Mouse (Mus musculus) megakaryocyte, embryonic 14.5 days (primary cell): ENCODE data around the gene Ypel3. TPM values are rescaled to one million over a fixed set of nuclear protein-coding genes. Genes with fewer than 3 reads are reported as not detected.
"Not testable (repeated sequence)": the region's sequence is repeated elsewhere in the genome, so short reads cannot be mapped to it uniquely, and the experiment has no call there.

ENCODE experiments used
- H3K27me3 ChIP-seq: replicated peaks from 2 replicates; pipeline ENCODE3; 2012; ENCODE audit warnings: inconsistent platforms
- H3K36me3 ChIP-seq: replicated peaks from 2 replicates; pipeline ENCODE3; 2012; ENCODE audit warnings: low read length, inconsistent platforms, mixed read lengths
- H3K4me1 ChIP-seq: 2 replicates; pipeline ENCODE4 v1.6.1; 2012; ENCODE audit warnings: inconsistent platforms
- H3K4me3 ChIP-seq: replicated peaks from 2 replicates; pipeline ENCODE3; 2012; ENCODE audit warnings: moderate library complexity, mild to moderate bottlenecking, inconsistent platforms
- H3K9me3 ChIP-seq: 2 replicates; pipeline ENCODE4 v1.6.1; 2012; ENCODE audit warnings: inconsistent platforms
- FLI1 ChIP-seq: IDR thresholded peaks from 2 replicates; pipeline ENCODE4 v1.6.1; 2012; ENCODE audit warnings: low read length, inconsistent platforms, mixed read lengths
- GATA1 ChIP-seq: IDR thresholded peaks from 3 replicates; pipeline ENCODE4 v1.6.1; 2012; ENCODE audit warnings: mixed read lengths, low read length, inconsistent platforms, borderline replicate concordance
- polyA plus RNA-seq: library from polyadenylated mRNA; stranded (reverse); fragments of >175 nt; gene quantifications from 2 replicates; pipeline ENCODE4 v1.2.3, GENCODE M21; 2012; ENCODE audit warnings: low replicate concordance; ENCODE audit not compliant: insufficient read depth

Ypel3 gene
- polyA plus RNA-seq, 1 experiment: 284 TPM

DNA sequence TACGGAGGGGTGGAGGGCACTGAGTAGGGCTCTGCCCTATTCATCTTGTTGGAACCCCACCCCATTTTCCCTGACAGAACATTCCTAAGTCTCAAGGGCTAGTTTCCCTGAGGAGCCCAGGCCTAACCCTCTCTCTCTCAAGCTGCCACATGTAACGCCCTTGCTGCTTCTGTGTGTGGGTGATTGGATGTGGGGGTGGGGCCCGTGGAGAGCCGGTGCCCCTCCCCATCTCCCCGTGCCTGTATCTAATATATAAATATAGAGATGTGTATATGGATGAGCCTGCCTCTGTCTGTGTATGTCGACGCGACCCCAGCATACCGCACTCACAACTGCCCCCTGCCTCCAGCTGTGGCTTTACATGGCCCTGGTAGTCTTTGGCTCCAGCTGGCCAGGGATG lies 11.2 kb upstream of the Ypel3 start:
- peaks cover 100% of the 10 kb centered on the region for H3K36me3 ChIP-seq
- no peak for TF ChIP-seq GATA1
- TF ChIP-seq FLI1: no peak
- H3K4me3 ChIP-seq: peak overlapping the region; percentile 67
- H3K27me3 ChIP-seq: no peaks in the 10 kb centered on the region
- peaks cover 77% of the 10 kb centered on the region for H3K4me1 ChIP-seq
- H3K9me3 ChIP-seq: no peaks in the 10 kb centered on the region

DNA sequence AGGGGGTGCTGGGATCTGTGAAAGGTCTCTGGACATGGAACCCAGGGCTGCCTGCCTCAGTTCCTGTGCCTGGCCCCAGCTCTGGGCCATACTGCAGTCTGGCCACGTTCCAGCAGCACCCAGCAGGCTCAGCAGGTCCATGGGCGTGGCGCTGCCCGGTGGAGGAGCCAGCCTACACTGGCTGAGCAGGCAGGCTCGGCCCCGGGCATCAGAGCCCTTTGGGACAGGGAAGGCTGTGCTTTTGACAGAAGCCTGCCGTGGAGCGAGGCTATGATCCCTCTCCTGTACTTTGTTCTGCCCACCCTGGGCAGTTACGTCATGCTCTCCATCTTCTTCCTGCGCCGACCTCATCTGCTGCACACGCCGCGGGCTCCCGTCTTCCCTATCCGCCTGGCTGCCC lies 10.6 kb upstream of the Ypel3 start, which contains the start of gene Gdpd3:
Gdpd3 (plus strand) TSS at position 134 of the 400 bp plus-strand sequence.
- H3K9me3 ChIP-seq: no peaks in the 10 kb centered on the region
- TF ChIP-seq FLI1: no peak
- no peak for TF ChIP-seq GATA1
- H3K27me3 ChIP-seq: no peaks in the 10 kb centered on the region
- peak within 1 kb of the TSS; percentile 67 for H3K4me3 ChIP-seq
- peaks cover 100% of the 10 kb centered on the region for H3K36me3 ChIP-seq
- H3K4me1 ChIP-seq: peaks cover 75% of the 10 kb centered on the region

DNA sequence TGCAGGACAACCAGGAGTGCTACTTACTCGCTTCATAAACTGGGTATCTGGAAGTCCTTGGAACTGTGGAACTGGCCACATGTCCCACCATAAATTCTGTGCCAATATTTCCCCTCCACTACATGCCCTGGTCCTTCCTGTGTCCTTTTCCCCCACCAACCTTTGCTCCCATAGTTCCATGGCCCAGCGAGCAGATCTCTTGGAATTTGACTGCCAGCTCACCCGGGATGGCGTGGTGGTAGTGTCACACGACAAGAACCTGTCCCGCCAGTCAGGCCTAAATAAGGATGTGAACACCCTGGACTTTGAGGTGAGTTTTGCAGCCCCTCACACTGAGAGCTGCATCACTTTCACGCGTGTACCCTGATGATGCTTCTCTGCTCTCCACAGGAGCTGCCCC lies 9.8 kb upstream of the Ypel3 start:
- H3K4me3 ChIP-seq: no peak overlapping the region
- peaks cover 96% of the 10 kb centered on the region for H3K36me3 ChIP-seq
- H3K27me3 ChIP-seq: no peaks in the 10 kb centered on the region
- no peaks in the 10 kb centered on the region for H3K9me3 ChIP-seq
- peaks cover 69% of the 10 kb centered on the region for H3K4me1 ChIP-seq
- no peak for TF ChIP-seq FLI1

DNA sequence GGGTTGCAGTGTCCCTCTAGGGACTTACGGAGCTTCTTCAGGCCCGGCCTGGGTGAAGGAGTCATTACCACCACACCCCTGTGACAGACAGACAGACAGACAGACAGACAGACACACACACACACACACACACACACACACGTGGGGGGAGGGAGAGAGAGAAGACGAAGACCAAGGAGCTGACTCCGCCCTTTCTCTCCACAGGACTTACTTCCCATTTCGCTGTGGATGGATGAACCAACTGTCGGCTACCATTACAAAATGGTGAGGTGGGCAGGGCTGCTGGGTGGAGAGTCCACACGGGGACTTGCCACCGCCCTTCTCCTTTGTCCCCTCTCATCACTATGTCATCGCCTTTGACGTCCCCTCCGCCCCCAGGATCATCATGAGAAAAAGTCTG lies 6.0 kb upstream of the Ypel3 start:
- H3K36me3 ChIP-seq: peaks cover 88% of the 10 kb centered on the region

DNA sequence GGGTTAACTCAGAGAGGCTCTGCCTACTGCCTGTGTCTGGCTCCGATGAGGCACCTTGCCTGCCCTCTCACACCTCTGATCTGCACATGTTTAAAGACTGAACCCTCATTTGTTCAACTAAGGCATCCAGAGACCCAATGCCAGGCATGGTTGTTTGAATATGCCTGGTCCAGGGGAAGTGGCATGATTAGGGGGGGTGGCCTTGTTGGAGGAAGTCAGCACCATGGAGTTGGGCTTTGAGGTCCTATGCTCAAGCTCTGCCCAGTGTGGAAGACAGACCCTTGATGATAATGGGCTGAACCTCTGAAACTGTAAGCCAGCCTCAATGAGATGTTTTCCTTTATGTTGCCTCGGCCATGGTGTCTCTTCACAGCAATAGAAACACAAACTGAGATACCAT lies 3.4 kb upstream of the Ypel3 start:
- H3K9me3 ChIP-seq: no peaks in the 10 kb centered on the region
- TF ChIP-seq FLI1: no peak
- TF ChIP-seq GATA1: no peak
- peaks cover 66% of the 10 kb centered on the region for H3K4me1 ChIP-seq
- peak overlapping the region; percentile 83 for H3K4me3 ChIP-seq
- peaks cover 75% of the 10 kb centered on the region for H3K36me3 ChIP-seq
- H3K27me3 ChIP-seq: no peaks in the 10 kb centered on the region

More for the DNA sequence above, 6.0 kb upstream of the Ypel3 start:
- H3K9me3 ChIP-seq: no peaks in the 10 kb centered on the region
- no peaks in the 10 kb centered on the region for H3K27me3 ChIP-seq
- H3K4me1 ChIP-seq: peaks cover 65% of the 10 kb centered on the region
- no peak overlapping the region for H3K4me3 ChIP-seq
- no peak for TF ChIP-seq FLI1
- no peak for TF ChIP-seq GATA1

DNA sequence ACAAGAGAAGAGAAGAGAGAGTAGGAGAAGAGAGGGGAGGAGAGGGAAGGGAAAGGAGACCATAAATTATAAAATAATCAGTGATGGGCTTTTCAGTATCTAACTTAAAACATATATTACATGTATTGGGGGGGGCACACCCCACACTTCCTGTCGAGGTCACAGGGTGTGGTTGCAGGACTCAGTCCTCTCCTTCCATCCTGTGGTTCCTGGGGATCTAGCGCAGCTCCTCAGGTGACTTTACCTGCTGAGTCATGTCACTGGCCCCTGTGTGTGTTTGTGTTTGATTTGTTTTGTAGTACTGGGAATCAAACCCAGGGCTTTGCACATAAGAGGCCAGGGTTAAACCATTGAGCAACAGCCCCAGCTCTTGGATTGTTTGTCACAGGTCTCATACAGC lies 2.3 kb upstream of the Ypel3 start:
- TF ChIP-seq GATA1: no peak
- TF ChIP-seq FLI1: no peak
- Histone ChIP-seq H3K27me3 (no peaks in the 10 kb centered on the region), H3K4me3 (no peak overlapping the region), H3K36me3 (peaks cover 73% of the 10 kb centered on the region), H3K4me1 (peaks cover 72% of the 10 kb centered on the region), H3K9me3 (no peaks in the 10 kb centered on the region)

DNA sequence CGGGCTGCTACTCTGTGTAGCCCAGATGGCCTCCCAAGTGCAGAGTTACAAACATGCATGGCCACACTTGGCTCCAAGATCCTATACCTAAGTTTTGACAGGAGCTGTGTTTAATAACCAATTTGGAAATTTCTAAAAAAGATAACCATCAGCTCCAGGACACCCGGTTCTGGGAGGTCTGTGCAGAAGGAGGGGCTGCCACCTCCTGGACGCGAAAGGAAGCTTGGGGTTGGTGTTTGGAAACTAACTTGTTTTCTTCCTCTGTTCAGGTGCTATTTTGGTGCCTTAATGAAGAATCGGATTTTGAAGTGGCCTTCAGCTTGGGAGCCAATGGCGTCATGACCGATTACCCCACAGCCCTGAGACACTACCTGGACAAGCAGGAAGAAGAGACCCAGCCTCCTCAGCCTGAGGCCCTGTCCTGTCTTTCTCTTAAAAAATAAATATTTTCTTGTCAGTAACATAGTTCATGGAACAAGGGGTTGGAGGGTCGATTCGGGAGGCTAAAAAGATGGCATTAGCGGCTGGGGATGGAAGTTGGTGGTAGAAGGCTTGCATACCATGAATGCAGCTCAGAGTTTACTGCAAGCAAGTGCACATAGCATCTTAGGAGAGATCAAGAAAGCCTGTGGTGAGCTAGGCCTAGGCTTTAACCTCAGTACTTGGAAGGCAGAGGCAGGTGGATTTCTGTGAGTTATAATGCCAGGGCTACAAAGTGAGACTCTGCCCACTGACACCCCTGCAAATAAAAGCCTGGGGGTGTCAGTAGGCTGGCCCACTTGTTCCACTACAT lies 1.4 kb upstream of the Ypel3 start:
- Histone ChIP-seq H3K9me3 (no peaks in the 10 kb centered on the region), H3K27me3 (no peaks in the 10 kb centered on the region), H3K4me1 (peaks cover 81% of the 10 kb centered on the region), H3K36me3 (peaks cover 72% of the 10 kb centered on the region), H3K4me3 (peak overlapping the region; percentile 94)
- no peak for TF ChIP-seq GATA1
- no peak for TF ChIP-seq FLI1

DNA sequence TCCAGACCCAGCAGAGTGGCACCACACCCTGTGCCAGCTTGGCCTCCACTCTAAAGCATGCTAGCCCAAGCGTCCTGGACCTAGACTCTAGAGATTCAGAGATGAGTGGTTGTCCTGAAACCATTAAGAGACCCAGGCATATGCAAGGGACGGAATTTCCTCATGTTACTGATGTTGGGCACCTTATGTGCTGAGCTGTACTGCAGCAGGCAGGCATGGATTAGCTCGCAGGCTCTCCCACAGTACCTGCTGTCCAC lies 849 bp upstream of the Ypel3 start:
- H3K4me3 ChIP-seq: peak overlapping the region; percentile 94
- no peaks in the 10 kb centered on the region for H3K27me3 ChIP-seq
- H3K4me1 ChIP-seq: peaks cover 85% of the 10 kb centered on the region
- peaks cover 72% of the 10 kb centered on the region for H3K36me3 ChIP-seq
- no peaks in the 10 kb centered on the region for H3K9me3 ChIP-seq
- no peak for TF ChIP-seq GATA1
- no peak for TF ChIP-seq FLI1

DNA sequence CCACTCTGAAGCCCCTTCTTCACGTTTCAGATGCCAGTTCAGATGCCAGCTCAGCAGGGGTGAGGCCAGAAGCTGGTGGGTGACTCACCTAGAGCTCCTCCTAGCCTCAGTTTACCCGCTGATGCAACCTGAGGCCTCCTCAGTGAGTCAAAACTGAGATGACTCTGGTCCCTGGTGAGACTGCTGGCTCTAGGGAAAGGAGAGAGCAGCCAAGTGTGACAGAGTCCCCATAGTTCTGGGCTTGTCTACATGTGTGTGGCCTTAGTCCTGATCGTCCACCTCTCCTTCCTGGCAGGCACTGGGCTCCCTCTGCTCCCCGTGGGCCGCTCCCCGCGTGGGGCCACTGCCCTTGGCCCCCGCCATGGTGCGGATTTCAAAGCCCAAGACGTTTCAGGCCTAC lies 721 bp downstream of the Ypel3 start:
- no peaks in the 10 kb centered on the region for H3K27me3 ChIP-seq
- H3K4me1 ChIP-seq: peaks cover 88% of the 10 kb centered on the region
- peaks cover 76% of the 10 kb centered on the region for H3K36me3 ChIP-seq
- H3K4me3 ChIP-seq: peak overlapping the region; percentile 94
- no peaks in the 10 kb centered on the region for H3K9me3 ChIP-seq
- no peak for TF ChIP-seq GATA1
- no peak for TF ChIP-seq FLI1

DNA sequence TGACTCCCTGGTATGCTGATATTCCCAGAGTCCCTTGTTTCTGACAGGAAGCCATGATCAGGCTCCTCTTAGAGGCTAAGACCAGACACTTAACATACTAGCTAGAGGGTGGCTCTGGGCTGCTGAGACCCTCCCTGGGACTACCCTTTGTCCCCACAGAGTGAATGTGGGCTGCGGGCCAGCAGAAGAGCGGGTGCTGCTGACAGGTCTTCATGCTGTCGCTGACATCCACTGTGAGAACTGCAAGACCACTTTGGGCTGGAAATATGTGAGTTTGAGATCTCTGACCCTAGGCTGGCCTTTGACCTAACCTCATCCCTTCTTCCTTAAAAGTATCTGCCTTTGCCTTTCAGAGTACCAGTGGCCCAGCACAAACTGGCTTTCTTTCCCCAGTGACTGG lies 1.4 kb downstream of the Ypel3 start:
- H3K4me1 ChIP-seq: peaks cover 88% of the 10 kb centered on the region
- TF ChIP-seq FLI1 (no peak), GATA1 (no peak)

DNA sequence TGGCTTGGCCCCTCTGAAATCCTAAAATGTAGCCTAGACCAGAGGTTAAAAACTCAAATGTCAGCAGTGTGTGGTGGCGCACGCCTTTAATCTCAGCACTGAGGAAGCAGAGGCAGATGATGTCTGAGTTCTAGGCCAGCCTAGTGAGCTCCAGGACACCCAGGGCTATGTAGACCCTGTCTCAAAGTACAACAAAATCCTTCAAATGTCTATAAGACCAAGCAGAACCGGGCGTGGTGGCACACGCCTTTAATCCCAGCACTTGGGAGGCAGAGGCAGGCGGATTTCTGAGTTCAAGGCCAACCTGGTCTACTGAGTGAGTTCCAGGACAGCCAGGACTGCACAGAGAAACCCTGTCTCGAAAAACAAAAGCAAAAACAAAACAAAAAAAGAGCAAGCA lies 2.3 kb downstream of the Ypel3 start:
- not testable (repeated sequence) for H3K9me3 ChIP-seq, H3K27me3 ChIP-seq
- peaks cover 81% of the 10 kb centered on the region for H3K36me3 ChIP-seq
- peak overlapping the region; percentile 47 for H3K4me3 ChIP-seq
- peaks cover 82% of the 10 kb centered on the region for H3K4me1 ChIP-seq

More for the DNA sequence above, 1.4 kb downstream of the Ypel3 start:
- no peaks in the 10 kb centered on the region for H3K27me3 ChIP-seq
- peaks cover 78% of the 10 kb centered on the region for H3K36me3 ChIP-seq
- H3K9me3 ChIP-seq: no peaks in the 10 kb centered on the region
- H3K4me3 ChIP-seq: peak overlapping the region; percentile 94
